Mouse (Mus musculus) ES-Bruce4 (cell line): ENCODE data around the gene Rab21. TPM values are rescaled to one million over a fixed set of nuclear protein-coding genes. Genes with fewer than 3 reads are reported as not detected.

ENCODE experiments used
- H3K27ac ChIP-seq: 2 replicates; pipeline ENCODE4 v1.5.1; 2012; ENCODE audit warnings: low read length, inconsistent platforms; ENCODE audit not compliant: insufficient read depth
- H3K27me3 ChIP-seq: 2 replicates; pipeline ENCODE4 v1.6.1; 2012; ENCODE audit warnings: mild to moderate bottlenecking, low read length, inconsistent platforms; ENCODE audit not compliant: control insufficient read depth, poor library complexity, insufficient read depth, severe bottlenecking
- H3K36me3 ChIP-seq: 2 replicates; pipeline ENCODE4 v1.6.1; 2012; ENCODE audit warnings: inconsistent platforms, mild to moderate bottlenecking, low read length, moderate library complexity; ENCODE audit not compliant: control insufficient read depth, poor library complexity, insufficient read depth, severe bottlenecking
- H3K4me1 ChIP-seq: one replicate; pipeline ENCODE4 v1.8.1; 2011; ENCODE audit warnings: low read length; ENCODE audit not compliant: control insufficient read depth, insufficient read depth
- H3K4me3 ChIP-seq: 2 replicates; pipeline ENCODE4 v1.5.1; 2011; ENCODE audit warnings: low read depth, mild to moderate bottlenecking, low read length
- H3K9ac ChIP-seq: 2 replicates; pipeline ENCODE4 v1.6.1; 2012; ENCODE audit warnings: low read depth, mild to moderate bottlenecking, inconsistent platforms; ENCODE audit not compliant: poor library complexity, severe bottlenecking
- H3K9me3 ChIP-seq: replicated peaks from 2 replicates; pipeline ENCODE4 v1.6.1; 2012; ENCODE audit warnings: mild to moderate bottlenecking, low read length, inconsistent platforms; ENCODE audit not compliant: control insufficient read depth, poor library complexity, insufficient read depth, severe bottlenecking
- CTCF ChIP-seq: IDR thresholded peaks from one replicate; pipeline ENCODE4 v1.8.1; 2011; ENCODE audit warnings: low read depth, low read length
- EP300 ChIP-seq: IDR thresholded peaks from 2 replicates; pipeline ENCODE4 v1.6.1; 2011; ENCODE audit warnings: low read depth, low read length; ENCODE audit not compliant: insufficient read depth
- POLR2A ChIP-seq: IDR thresholded peaks from one replicate; pipeline ENCODE4 v1.8.1; 2011; ENCODE audit warnings: low read length; ENCODE audit not compliant: insufficient read depth
- polyA plus RNA-seq: library from polyadenylated mRNA; stranded (reverse); fragments of >200 nt; gene quantifications from 2 replicates; pipeline ENCODE4 v1.2.4, GENCODE M21; 2011; ENCODE audit warnings: low read depth; ENCODE audit not compliant: missing spikeins, insufficient read depth, insufficient read length

Rab21 gene
- polyA plus RNA-seq, 1 experiment = 37.2 TPM

- H3K4me3 ChIP-seq = no peak overlapping the region
- H3K9ac ChIP-seq = no peak overlapping the region
- TF ChIP-seq EP300 = no peak
- no peak for TF ChIP-seq POLR2A
- TF ChIP-seq CTCF = no peak
- no peaks in the 10 kb centered on the region for H3K9me3 ChIP-seq
- no peak overlapping the region for H3K27ac ChIP-seq
- peaks cover 2% of the 10 kb centered on the region for H3K4me1 ChIP-seq
- H3K27me3 ChIP-seq = no peaks in the 10 kb centered on the region
- no peaks in the 10 kb centered on the region; the same call in 1 of the 2 replicates for H3K36me3 ChIP-seq
Observed at GRCm38 (mm10) chr10:115312732-115313131, 2.7 kb downstream of the Rab21 start.

DNA sequence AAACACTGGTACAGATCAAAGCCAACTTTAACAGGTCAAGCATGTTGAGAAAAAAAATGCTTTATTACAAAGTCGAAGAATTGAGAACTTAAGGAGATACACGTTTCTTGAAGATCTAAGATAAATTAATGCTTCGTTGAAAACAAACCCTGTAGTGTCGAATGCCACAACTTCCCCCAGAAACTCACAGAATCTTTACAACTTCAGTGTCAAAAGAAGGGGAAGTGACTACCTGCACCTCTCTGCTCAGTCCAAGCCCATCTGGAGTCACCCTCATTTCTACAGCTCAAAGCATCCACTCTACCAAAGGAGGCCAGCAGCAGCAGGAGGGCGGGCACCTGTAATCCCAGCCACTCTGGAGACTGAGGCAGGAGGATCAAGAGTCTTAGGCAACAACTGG, 3.2 kb downstream of the Rab21 start:
- H3K9ac ChIP-seq = no peak overlapping the region
- H3K36me3 ChIP-seq = no peaks in the 10 kb centered on the region; the same call in 1 of the 2 replicates
- peaks cover 2% of the 10 kb centered on the region for H3K4me1 ChIP-seq
- H3K27ac ChIP-seq = no peak overlapping the region
- no peaks in the 10 kb centered on the region for H3K9me3 ChIP-seq
- no peak overlapping the region for H3K4me3 ChIP-seq
- TF ChIP-seq CTCF = no peak
- no peak for TF ChIP-seq POLR2A
- TF ChIP-seq EP300 = no peak
- H3K27me3 ChIP-seq = no peaks in the 10 kb centered on the region

- Histone ChIP-seq H3K9ac (no peak overlapping the region), H3K9me3 (no peaks in the 10 kb centered on the region), H3K4me3 (no peak overlapping the region), H3K27ac (no peak overlapping the region), H3K4me1 (peaks cover 2% of the 10 kb centered on the region), H3K27me3 (no peaks in the 10 kb centered on the region), H3K36me3 (no peaks in the 10 kb centered on the region; the same call in 1 of the 2 replicates)
- TF ChIP-seq EP300 = no peak
- no peak for TF ChIP-seq POLR2A
- TF ChIP-seq CTCF = no peak
Observed at GRCm38 (mm10) chr10:115311263-115311965, 4.0 kb downstream of the Rab21 start.

- peaks cover 2% of the 10 kb centered on the region for H3K4me1 ChIP-seq
- no peaks in the 10 kb centered on the region; the same call in 1 of the 2 replicates for H3K36me3 ChIP-seq
- no peaks in the 10 kb centered on the region for H3K9me3 ChIP-seq
- H3K4me3 ChIP-seq = no peak overlapping the region
- no peak overlapping the region for H3K27ac ChIP-seq
- TF ChIP-seq EP300 (no peak), CTCF (no peak), POLR2A (no peak)
- no peaks in the 10 kb centered on the region for H3K27me3 ChIP-seq
- H3K9ac ChIP-seq = no peak overlapping the region
Observed at GRCm38 (mm10) chr10:115309191-115309590, 6.2 kb downstream of the Rab21 start.

DNA sequence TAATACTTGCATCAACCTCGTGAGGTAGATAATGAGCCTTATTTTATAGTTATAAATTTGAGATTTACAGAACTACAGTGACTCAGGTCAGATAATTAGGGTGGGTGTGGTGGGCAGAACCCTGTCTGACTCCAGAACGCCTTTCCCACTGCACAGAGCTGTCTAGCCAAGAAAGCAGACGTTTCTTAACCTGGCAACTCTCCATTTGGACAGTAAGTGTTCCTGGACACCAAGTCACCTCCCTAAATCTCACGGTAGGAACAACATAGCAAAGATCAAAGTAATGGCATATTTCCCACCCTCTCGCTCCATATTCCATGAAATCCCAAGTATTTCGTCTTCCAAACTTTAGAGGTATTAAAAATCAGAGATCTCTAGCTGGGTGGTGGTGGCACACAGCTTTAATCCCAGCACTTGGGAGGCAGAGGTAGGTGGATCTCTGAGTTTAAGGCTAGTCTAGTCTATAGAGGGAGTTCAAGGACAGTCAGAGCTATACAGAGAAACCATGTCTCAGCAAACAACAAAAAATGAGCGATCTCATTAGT, 8.0 kb downstream of the Rab21 start:
- H3K9ac ChIP-seq = no peak overlapping the region
- 0 out of 2 replicates have a peak, but pooled peaks cover 1% of the 10 kb centered on the region for H3K36me3 ChIP-seq
- H3K9me3 ChIP-seq = no peaks in the 10 kb centered on the region
- TF ChIP-seq POLR2A = no peak
- no peak for TF ChIP-seq CTCF
- no peak for TF ChIP-seq EP300
- no peaks in the 10 kb centered on the region for H3K27me3 ChIP-seq
- H3K4me3 ChIP-seq = no peak overlapping the region
- H3K4me1 ChIP-seq = no peaks in the 10 kb centered on the region
- no peak overlapping the region for H3K27ac ChIP-seq

GRCm38 (mm10) chr10:115298683-115299082, 16.7 kb downstream of the Rab21 start:
- no peaks in the 10 kb centered on the region for H3K9me3 ChIP-seq
- no peak overlapping the region for H3K9ac ChIP-seq
- TF ChIP-seq POLR2A (no peak), CTCF (no peak), EP300 (no peak)
- no peak overlapping the region for H3K4me3 ChIP-seq
- H3K27me3 ChIP-seq = no peaks in the 10 kb centered on the region
- peaks cover 20% of the 10 kb centered on the region for H3K36me3 ChIP-seq
- H3K27ac ChIP-seq = no peak overlapping the region
- no peaks in the 10 kb centered on the region for H3K4me1 ChIP-seq
